Mouse (Mus musculus): ENCODE results near the gene Fgfr2. TPM values are rescaled to one million over a fixed set of nuclear protein-coding genes. Genes with fewer than 3 reads are reported as not detected.

The Fgfr2 gene
- polyA plus RNA-seq, 1 experiment from 2014 or later: 24.9 TPM

DNA sequence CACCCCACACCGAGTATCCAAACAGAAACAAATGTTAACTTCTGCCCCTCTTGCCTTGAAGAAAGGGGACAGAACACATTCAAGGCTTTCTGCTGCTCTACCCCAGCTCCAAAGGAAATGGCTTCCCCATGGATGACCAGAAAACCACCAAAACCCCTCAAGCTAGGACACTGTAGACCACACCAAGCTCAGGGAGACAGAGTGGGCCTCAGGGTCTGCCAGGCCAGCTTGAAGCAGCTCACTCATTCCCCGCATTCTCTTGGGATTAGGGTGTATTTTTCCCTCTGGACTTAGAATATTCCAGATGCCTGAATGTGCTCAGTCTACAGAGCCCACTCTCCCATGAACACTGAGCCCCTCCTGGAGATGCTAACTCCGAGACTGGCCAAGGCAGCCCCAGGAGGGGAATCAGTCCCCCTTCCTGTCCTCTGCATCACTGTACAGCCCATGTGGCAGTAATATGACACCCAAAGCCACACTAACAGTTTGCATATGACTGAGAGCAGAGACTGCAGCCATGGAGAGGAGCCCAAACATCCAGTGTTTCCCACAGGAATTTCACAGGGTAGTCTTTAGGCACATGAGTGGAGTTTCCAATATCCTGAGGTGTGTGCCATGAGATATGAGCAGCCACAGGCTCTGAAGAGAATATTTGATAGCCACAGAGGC, 2824.1 kb downstream of the Fgfr2 start:
- H3K9ac ChIP-seq (ENCODE audit: low read depth, low read length): no peak overlapping the region
- no peaks in the 10 kb centered on the region for H3K27me3 ChIP-seq (ENCODE audit: control insufficient read depth, insufficient read depth, low read length)
- H3K4me3 ChIP-seq (ENCODE audit: low read depth, low read length): no peak overlapping the region
- 58% methylated on average over 3 of the region's 3 CpGs for WGBS (ENCODE audit: insufficient replicate concordance)
- ATAC-seq (replicated peaks; ENCODE audit: insufficient number of reproducible peaks, low FRiP score, low TSS enrichment): no peak
- H3K36me3 ChIP-seq (ENCODE audit: control insufficient read depth, insufficient read depth, low read length): no peaks in the 10 kb centered on the region
- H3K27ac ChIP-seq (ENCODE audit: low read depth, low read length): no peak overlapping the region
- H3K4me1 ChIP-seq (ENCODE audit: control insufficient read depth, insufficient read depth, low read length): 0 out of 2 replicates have a peak, but pooled peaks cover 5% of the 10 kb centered on the region
- H3K4me2 ChIP-seq: no peak overlapping the region
- H3K9me3 ChIP-seq (replicated peaks; ENCODE audit: control insufficient read depth, low read length): no peaks in the 10 kb centered on the region

DNA sequence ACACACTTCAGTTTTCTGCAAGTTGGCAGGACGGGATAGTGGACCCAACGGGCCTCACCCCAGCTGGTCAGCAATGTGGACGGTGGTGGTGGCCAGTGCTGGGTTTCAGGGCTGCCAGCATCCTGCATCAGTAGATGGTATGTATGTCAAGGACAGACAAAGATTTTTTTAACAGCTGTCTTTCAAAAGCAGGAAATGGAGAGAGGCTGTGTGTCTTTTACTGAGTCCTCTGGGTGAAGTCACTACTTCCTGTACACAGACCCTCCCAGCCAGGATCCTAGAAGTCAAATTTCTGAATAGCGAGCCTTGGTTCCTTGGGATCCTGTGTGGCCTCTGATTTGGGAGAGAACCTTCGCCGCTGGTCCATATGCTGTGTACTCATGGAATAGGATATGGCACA, 2832.0 kb downstream of the Fgfr2 start:
- Histone ChIP-seq H3K9ac (ENCODE audit: low read depth, low read length) (no peak overlapping the region), H3K4me3 (ENCODE audit: low read depth, low read length) (no peak overlapping the region), H3K27me3 (ENCODE audit: control insufficient read depth, insufficient read depth, low read length) (peaks cover 9% of the 10 kb centered on the region; the same call in 1 of the 2 replicates), H3K9me3 (replicated peaks; ENCODE audit: control insufficient read depth, low read length) (no peaks in the 10 kb centered on the region), H3K4me1 (ENCODE audit: control insufficient read depth, insufficient read depth, low read length) (peaks cover 12% of the 10 kb centered on the region), H3K36me3 (ENCODE audit: control insufficient read depth, insufficient read depth, low read length) (no peaks in the 10 kb centered on the region), H3K27ac (ENCODE audit: low read depth, low read length) (no peak overlapping the region), H3K4me2 (no peak overlapping the region)
- 59% methylated on average over 6 of the region's 6 CpGs for WGBS (ENCODE audit: insufficient replicate concordance)
- ATAC-seq (replicated peaks; ENCODE audit: insufficient number of reproducible peaks, low FRiP score, low TSS enrichment): no peak

DNA sequence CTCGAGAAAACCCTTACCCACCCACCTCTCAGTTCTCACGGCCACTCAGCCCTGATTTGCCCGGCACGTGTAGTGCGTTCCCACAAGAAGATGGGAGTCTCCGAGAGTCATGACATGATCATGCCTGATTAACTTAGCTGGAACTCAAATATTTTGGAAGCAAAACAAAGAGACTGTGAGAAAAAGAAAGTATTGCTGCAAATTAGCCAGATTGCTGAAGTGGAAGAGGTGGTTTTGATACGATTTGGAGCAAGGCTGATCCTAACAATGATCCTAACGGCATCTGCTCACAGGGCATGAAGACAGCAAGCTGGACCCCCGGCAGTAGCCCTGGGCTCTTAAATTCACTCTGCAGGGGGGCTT, 2833.7 kb downstream of the Fgfr2 start:
- Histone ChIP-seq H3K9me3 (replicated peaks; ENCODE audit: control insufficient read depth, low read length) (no peaks in the 10 kb centered on the region), H3K4me1 (ENCODE audit: control insufficient read depth, insufficient read depth, low read length) (peaks cover 12% of the 10 kb centered on the region), H3K36me3 (ENCODE audit: control insufficient read depth, insufficient read depth, low read length) (no peaks in the 10 kb centered on the region), H3K9ac (ENCODE audit: low read depth, low read length) (no peak overlapping the region), H3K4me3 (ENCODE audit: low read depth, low read length) (no peak overlapping the region), H3K27me3 (ENCODE audit: control insufficient read depth, insufficient read depth, low read length) (peaks cover 12% of the 10 kb centered on the region), H3K27ac (ENCODE audit: low read depth, low read length) (no peak overlapping the region), H3K4me2 (no peak overlapping the region)
- no peak for ATAC-seq (replicated peaks; ENCODE audit: insufficient number of reproducible peaks, low FRiP score, low TSS enrichment)
- 53% methylated on average over 9 of the region's 9 CpGs for WGBS (ENCODE audit: insufficient replicate concordance)

DNA sequence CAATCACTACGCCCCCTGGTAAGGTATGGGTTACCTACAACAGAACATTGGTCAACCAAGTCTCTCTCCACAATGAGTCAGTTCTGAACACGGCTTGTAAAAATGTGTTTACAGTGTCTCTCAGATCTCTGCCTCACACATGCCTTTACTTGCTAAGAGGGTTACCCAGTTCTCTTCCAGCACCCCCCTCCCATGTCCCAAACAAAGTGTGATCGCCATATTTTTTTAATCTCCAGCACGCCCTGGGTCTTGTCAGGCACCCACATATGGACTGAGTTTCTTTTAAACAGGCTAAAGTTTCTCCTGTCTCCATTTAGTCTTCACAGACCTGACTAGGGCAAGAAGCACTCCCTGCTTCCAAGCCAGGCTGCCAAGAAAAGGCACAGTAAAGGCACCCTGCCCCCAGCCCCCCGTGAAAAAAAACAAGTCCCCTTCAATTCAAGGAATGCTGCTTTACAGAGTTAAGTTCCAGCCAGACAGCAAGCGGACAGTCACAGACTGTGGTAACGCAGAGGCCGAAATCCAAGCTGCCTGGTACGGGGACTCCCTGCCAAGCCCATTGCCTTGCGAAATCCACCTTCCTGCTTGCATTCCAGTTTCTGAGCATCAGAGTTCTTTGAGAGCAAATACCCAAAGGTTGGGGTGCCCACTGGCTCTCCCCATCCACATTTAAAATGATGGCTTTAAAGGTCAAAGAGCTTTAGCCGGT, 2834.3 kb downstream of the Fgfr2 start:
- H3K27ac ChIP-seq (ENCODE audit: low read depth, low read length): no peak overlapping the region
- no peak overlapping the region for H3K4me2 ChIP-seq
- no peak overlapping the region for H3K9ac ChIP-seq (ENCODE audit: low read depth, low read length)
- H3K4me3 ChIP-seq (ENCODE audit: low read depth, low read length): no peak overlapping the region
- no peaks in the 10 kb centered on the region for H3K9me3 ChIP-seq (replicated peaks; ENCODE audit: control insufficient read depth, low read length)
- H3K36me3 ChIP-seq (ENCODE audit: control insufficient read depth, insufficient read depth, low read length): no peaks in the 10 kb centered on the region
- WGBS (ENCODE audit: insufficient replicate concordance): 59% methylated on average over 11 of the region's 11 CpGs
- peaks cover 12% of the 10 kb centered on the region for H3K4me1 ChIP-seq (ENCODE audit: control insufficient read depth, insufficient read depth, low read length)
- peaks cover 12% of the 10 kb centered on the region for H3K27me3 ChIP-seq (ENCODE audit: control insufficient read depth, insufficient read depth, low read length)
- ATAC-seq (replicated peaks; ENCODE audit: insufficient number of reproducible peaks, low FRiP score, low TSS enrichment): no peak

DNA sequence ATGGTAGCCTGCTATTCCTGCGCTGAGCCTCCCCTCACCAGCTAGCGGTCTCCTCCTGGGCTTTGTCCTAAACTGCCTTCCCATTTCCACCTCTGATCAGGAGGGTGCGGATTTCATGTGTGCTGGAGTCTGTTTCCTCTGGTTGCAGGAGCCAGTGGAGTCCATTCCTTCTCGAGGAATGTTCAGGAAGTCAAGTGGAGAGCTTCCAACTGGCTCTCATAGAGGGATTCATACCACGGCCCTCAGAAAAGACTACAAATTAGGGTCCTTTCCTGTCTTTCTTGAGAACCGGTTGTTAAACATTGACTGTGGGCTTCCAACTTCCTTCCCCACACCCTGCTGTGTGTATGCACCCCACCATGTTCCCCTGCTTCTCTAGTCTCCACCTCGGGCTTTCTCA, 2834.9 kb downstream of the Fgfr2 start:
- no peak for ATAC-seq (replicated peaks; ENCODE audit: insufficient number of reproducible peaks, low FRiP score, low TSS enrichment)
- H3K9ac ChIP-seq (ENCODE audit: low read depth, low read length): no peak overlapping the region
- H3K4me3 ChIP-seq (ENCODE audit: low read depth, low read length): no peak overlapping the region
- peaks cover 12% of the 10 kb centered on the region for H3K27me3 ChIP-seq (ENCODE audit: control insufficient read depth, insufficient read depth, low read length)
- H3K27ac ChIP-seq (ENCODE audit: low read depth, low read length): no peak overlapping the region
- H3K9me3 ChIP-seq (replicated peaks; ENCODE audit: control insufficient read depth, low read length): no peaks in the 10 kb centered on the region
- no peak overlapping the region for H3K4me2 ChIP-seq
- peaks cover 12% of the 10 kb centered on the region for H3K4me1 ChIP-seq (ENCODE audit: control insufficient read depth, insufficient read depth, low read length)
- WGBS (ENCODE audit: insufficient replicate concordance): 61% methylated on average over 7 of the region's 7 CpGs
- no peaks in the 10 kb centered on the region for H3K36me3 ChIP-seq (ENCODE audit: control insufficient read depth, insufficient read depth, low read length)

DNA sequence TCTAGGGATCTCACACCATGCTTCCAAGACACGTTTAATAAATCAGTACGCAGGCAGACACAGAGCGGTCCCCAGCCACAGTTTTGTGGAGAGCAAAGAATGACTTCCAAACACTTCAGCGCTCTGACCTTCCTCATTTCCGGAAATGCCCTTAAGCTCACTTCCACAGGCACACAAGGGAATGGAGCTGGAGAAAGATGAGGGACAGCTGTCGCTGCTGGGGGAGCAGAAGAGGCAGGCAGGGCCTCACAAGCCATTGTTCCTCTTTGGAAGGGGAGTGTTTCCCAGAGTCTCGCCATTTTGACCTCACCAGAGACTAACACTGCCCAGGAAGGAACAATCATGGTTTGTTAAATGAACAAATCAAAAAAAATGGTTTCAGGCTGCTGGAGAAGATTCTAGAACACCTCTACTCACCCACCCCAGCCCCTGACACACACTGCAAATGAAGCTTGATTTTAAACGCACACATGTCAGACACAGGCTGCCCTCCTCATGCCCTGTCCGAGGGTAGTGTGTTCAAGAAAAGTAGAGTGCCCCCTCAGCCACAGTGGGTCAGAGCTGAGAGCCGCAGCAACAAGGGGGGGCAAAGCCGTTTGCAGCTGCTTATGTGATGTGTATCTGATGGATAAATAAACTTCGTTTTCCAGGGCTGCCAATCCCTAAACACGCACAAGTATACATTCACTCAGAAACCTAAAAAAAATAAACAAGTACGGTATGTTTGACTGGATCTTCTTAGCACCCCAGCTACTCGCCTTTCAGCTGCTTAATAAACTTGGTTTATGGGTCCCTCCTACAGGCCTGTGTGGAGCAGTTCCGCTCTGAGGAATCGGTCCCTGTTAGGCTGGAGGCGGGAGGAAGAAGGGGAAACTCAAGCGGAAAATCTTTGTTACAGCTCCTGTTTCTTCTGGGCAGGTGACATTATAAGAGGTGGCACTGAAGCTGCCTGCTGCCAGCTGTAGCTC, 2844.1 kb downstream of the Fgfr2 start:
- ATAC-seq (replicated peaks; ENCODE audit: insufficient number of reproducible peaks, low FRiP score, low TSS enrichment): no peak
- 57% methylated on average over 19 of the region's 19 CpGs for WGBS (ENCODE audit: insufficient replicate concordance)
- H3K4me3 ChIP-seq (ENCODE audit: low read depth, low read length): no peak overlapping the region
- H3K9ac ChIP-seq (ENCODE audit: low read depth, low read length): no peak overlapping the region
- H3K27me3 ChIP-seq (ENCODE audit: control insufficient read depth, insufficient read depth, low read length): no peaks in the 10 kb centered on the region
- peaks cover 4% of the 10 kb centered on the region; the same call in 1 of the 2 replicates for H3K4me1 ChIP-seq (ENCODE audit: control insufficient read depth, insufficient read depth, low read length)
- no peak overlapping the region for H3K4me2 ChIP-seq
- H3K9me3 ChIP-seq (replicated peaks; ENCODE audit: control insufficient read depth, low read length): no peaks in the 10 kb centered on the region
- no peak overlapping the region for H3K27ac ChIP-seq (ENCODE audit: low read depth, low read length)
- no peaks in the 10 kb centered on the region for H3K36me3 ChIP-seq (ENCODE audit: control insufficient read depth, insufficient read depth, low read length)

DNA sequence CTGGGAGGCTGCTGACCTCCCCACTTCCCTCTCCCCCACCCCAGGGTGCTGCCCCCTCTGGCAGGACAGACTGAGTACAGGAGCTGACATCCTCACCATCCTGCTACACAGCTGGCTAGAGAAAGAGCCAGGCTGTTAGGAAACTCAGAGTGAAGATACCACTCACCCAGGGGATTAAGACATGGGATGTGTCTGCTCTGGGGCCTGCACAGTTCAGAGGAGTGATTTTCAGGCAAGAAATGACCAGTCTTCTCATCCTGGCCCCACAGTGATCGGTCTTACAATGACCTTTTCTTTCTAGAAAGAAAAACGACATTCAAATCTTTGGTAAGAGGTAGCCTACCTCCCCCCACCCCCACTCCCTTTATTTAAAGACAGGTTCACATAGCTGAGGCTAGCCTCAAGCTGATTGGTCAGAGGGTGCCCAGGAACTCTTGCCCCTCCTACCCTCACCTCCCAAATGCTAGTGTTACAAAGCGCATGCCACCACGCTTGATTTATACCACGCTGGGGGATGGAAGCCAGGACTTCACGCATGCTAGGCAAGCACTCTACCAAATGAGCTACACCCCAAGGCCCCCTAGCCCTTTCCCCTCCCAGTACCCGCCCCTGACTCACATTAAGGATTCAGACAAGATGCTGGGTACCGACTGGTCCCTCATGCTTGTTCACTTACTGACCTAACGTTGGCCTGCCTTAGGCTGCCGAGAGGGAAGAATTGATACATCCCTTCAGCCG, 2845.0 kb downstream of the Fgfr2 start:
- Histone ChIP-seq H3K9ac (ENCODE audit: low read depth, low read length) (no peak overlapping the region), H3K4me2 (no peak overlapping the region), H3K27ac (ENCODE audit: low read depth, low read length) (no peak overlapping the region), H3K4me1 (ENCODE audit: control insufficient read depth, insufficient read depth, low read length) (peaks cover 4% of the 10 kb centered on the region; the same call in 1 of the 2 replicates), H3K36me3 (ENCODE audit: control insufficient read depth, insufficient read depth, low read length) (no peaks in the 10 kb centered on the region), H3K9me3 (replicated peaks; ENCODE audit: control insufficient read depth, low read length) (no peaks in the 10 kb centered on the region), H3K27me3 (ENCODE audit: control insufficient read depth, insufficient read depth, low read length) (no peaks in the 10 kb centered on the region), H3K4me3 (ENCODE audit: low read depth, low read length) (no peak overlapping the region)
- 63% methylated on average over 11 of the region's 11 CpGs for WGBS (ENCODE audit: insufficient replicate concordance)
- no peak; the same call in 1 of the 2 replicates for ATAC-seq (replicated peaks; ENCODE audit: insufficient number of reproducible peaks, low FRiP score, low TSS enrichment)

DNA sequence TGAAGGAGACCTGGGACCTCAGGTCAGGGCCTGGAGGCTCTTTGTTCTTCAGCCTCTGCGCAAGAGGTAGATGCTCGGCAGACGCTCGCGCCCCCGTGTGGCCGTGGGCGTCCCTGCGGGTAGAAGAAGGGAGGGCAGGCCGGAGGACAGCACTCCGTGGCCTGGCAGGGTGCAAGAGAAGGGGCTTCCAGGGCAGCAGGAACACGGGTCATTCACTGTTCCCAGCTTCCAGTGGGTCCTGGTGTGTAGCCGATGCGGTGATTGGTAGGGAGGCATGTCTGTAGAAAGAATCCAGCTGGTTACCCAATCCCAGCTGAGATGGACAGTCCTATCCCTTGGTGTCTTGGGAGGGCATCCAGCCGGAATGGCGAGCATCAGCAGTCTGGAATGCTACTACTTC, 2849.9 kb downstream of the Fgfr2 start:
- no peak overlapping the region for H3K27ac ChIP-seq (ENCODE audit: low read depth, low read length)
- H3K4me2 ChIP-seq: no peak overlapping the region
- 0 out of 2 replicates have a peak, but pooled peaks cover 7% of the 10 kb centered on the region for H3K27me3 ChIP-seq (ENCODE audit: control insufficient read depth, insufficient read depth, low read length)
- no peak; the same call in 1 of the 2 replicates for ATAC-seq (replicated peaks; ENCODE audit: insufficient number of reproducible peaks, low FRiP score, low TSS enrichment)
- no peak overlapping the region for H3K9ac ChIP-seq (ENCODE audit: low read depth, low read length)
- no peaks in the 10 kb centered on the region for H3K9me3 ChIP-seq (replicated peaks; ENCODE audit: control insufficient read depth, low read length)
- no peaks in the 10 kb centered on the region for H3K4me1 ChIP-seq (ENCODE audit: control insufficient read depth, insufficient read depth, low read length)
- H3K36me3 ChIP-seq (ENCODE audit: control insufficient read depth, insufficient read depth, low read length): no peaks in the 10 kb centered on the region
- WGBS (ENCODE audit: insufficient replicate concordance): 10% methylated on average over 16 of the region's 16 CpGs
- H3K4me3 ChIP-seq (ENCODE audit: low read depth, low read length): no peak overlapping the region

Data from heart, embryonic 11.5 days (tissue).